In the genomic region with DNA sequence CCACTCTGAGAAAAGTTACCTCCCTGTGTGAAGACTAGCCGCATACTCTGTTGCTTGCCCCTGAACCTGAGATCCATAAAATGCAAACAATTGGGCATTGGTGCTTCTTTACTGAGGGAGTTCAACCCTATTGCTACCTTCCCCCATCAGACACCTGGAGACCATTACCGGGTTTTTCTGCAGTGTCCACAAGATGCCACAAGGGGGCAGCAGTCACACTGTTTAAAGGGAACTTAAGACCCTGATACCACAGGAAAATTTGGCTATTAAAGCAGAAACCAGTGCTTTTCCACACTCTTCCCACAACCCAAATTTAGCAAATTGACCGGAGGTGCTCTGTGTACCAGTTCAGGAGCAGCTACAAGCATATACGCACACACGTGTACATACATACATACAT, we compare ENCODE assay signal across 8 mouse cellular contexts.
A peak's percentile ranks its signal among the peaks of the same experiment; 100 is the strongest.
DNase-seq lines count a peak whose midpoint lies in the region; ATAC-seq and TF ChIP-seq lines count a peak whose summit lies in the region.

No protein-coding gene starts in this region.

- no peaks in the 10 kb centered on the region for H3K4me1 ChIP-seq in thymus, adult 2 months (replicated peaks; ENCODE audit: control insufficient read depth, insufficient read depth, low read length)
- H3K4me1 ChIP-seq in limb, embryonic 11.5 days (ENCODE audit: control insufficient read depth, insufficient read depth, low read length): no peaks in the 10 kb centered on the region

- intact Hi-C loops in heart, postnatal 36 days (cut with DNase I): loop anchor here (1.0 kb wide), 1 partner anchor 212 kb away; no protein-coding TSS in a partner anchor
- intact Hi-C loops in heart, postnatal 25 days (cut with DNase I): loop anchor here (1.0 kb wide), 1 partner anchor 212 kb away; no protein-coding TSS in a partner anchor

- 43% methylated on average over 5 of the region's 5 CpGs for WGBS in thymus, adult 2 months
- WGBS in limb, embryonic 11.5 days: 40% methylated on average over 5 of the region's 5 CpGs

- ATAC-seq in limb, embryonic 11.5 days (ENCODE audit: insufficient number of reproducible peaks, low FRiP score, low TSS enrichment, low read depth): 0 out of 2 replicates have a peak, but pooled peaks have one; percentile 14

- no peak overlapping the region for H3K4me3 ChIP-seq in thymus, adult 2 months (ENCODE audit: control insufficient read depth, insufficient read depth, low read length)
- H3K4me3 ChIP-seq in limb, embryonic 11.5 days (ENCODE audit: low read depth, low read length): no peak overlapping the region

- no peaks in the 10 kb centered on the region for H3K27me3 ChIP-seq in thymus, adult 2 months (ENCODE audit: control insufficient read depth, insufficient read depth, low read length)
- H3K27me3 ChIP-seq in limb, embryonic 11.5 days (ENCODE audit: control insufficient read depth, insufficient read depth, low read length): no peaks in the 10 kb centered on the region

- TF ChIP-seq CTCF in thymus, adult 2 months (IDR thresholded peaks at IDR 0.05; ENCODE audit: borderline replicate concordance, control insufficient read depth, extremely low read depth, insufficient read depth, low read length, poor library complexity): no peak

- peak; percentile 11 to 37 for DNase-seq in heart, postnatal 36 days
- DNase-seq in heart, postnatal 25 days (ENCODE audit: low spot score): no peak
- DNase-seq in thymus, adult 2 months: peak; percentile 11
- DNase-seq in thymus, adult 18-20 months: no peak
- DNase-seq in embryo, embryonic 10.5 days (ENCODE audit: low spot score): peak; percentile 94
- peak; percentile 91 for DNase-seq in limb, embryonic 11.5 days (ENCODE audit: low spot score)
- peak; percentile 81 for DNase-seq in retina, postnatal 1 day
- DNase-seq in spleen, postnatal 36 days (ENCODE audit: low spot score in 2 of 2): no peak

- no peak overlapping the region for H3K9ac ChIP-seq in limb, embryonic 11.5 days (ENCODE audit: low read length)

- no peaks in the 10 kb centered on the region for H3K36me3 ChIP-seq in thymus, adult 2 months (ENCODE audit: control insufficient read depth, insufficient read depth, low read length)
- no peaks in the 10 kb centered on the region for H3K36me3 ChIP-seq in limb, embryonic 11.5 days (ENCODE audit: control insufficient read depth, insufficient read depth, low read length)

- no peaks in the 10 kb centered on the region for H3K9me3 ChIP-seq in limb, embryonic 11.5 days (ENCODE audit: control insufficient read depth, low read length)

- no peak for TF ChIP-seq POLR2A in thymus, adult 2 months (IDR thresholded peaks at IDR 0.05; ENCODE audit: control insufficient read depth, extremely low read depth, insufficient read depth, low read length, poor library complexity)

- no peak overlapping the region for H3K27ac ChIP-seq in thymus, adult 2 months (ENCODE audit: control insufficient read depth, insufficient read depth, low read length)
- no peak overlapping the region for H3K27ac ChIP-seq in limb, embryonic 11.5 days (replicated peaks; ENCODE audit: low read depth, low read length)

- no peak overlapping the region for H3K4me2 ChIP-seq in limb, embryonic 11.5 days (ENCODE audit: low read depth, severe bottlenecking)

Comparison
In these comparisons a context has a peak if more than half of its experiments do, and no peak if none do; other contexts are left out.
1. DNase-seq: peak in heart, postnatal 36 days (2 of 2), thymus, adult 2 months (single experiment), embryo, embryonic 10.5 days (single experiment), limb, embryonic 11.5 days (single experiment) and retina, postnatal 1 day (single experiment); none in heart, postnatal 25 days (single experiment), thymus, adult 18-20 months (0 of 2) and spleen, postnatal 36 days (0 of 2).